Mouse (Mus musculus): ENCODE results near the gene Oaz1. TPM values are rescaled to one million over a fixed set of nuclear protein-coding genes. Genes with fewer than 3 reads are reported as not detected.
"Not testable (repeated sequence)": the region's sequence is repeated elsewhere in the genome, so short reads cannot be mapped to it uniquely, and the experiment has no call there.

The Oaz1 gene
- polyA plus RNA-seq, 1 experiment from 2014 or later, result 2,414 TPM

GRCm38 (mm10) chr10:80818599-80819281 is 7.7 kb upstream of the Oaz1 start:
- WGBS, result 60% methylated on average over 6 of the region's 6 CpGs
- no peaks in the 10 kb centered on the region for H3K9me3 ChIP-seq (replicated peaks)
- no peaks in the 10 kb centered on the region for H3K4me1 ChIP-seq
- no peaks in the 10 kb centered on the region for H3K36me3 ChIP-seq
- no peaks in the 10 kb centered on the region for H3K27me3 ChIP-seq (ENCODE audit: low read depth, poor library complexity, severe bottlenecking)
- H3K4me3 ChIP-seq, result no peak overlapping the region
- no peak for DNase-seq (ENCODE audit: low spot score)
- no peak overlapping the region for H3K27ac ChIP-seq

GRCm38 (mm10) chr10:80819406-80819805 is 7.0 kb upstream of the Oaz1 start:
- Histone ChIP-seq H3K27me3 (ENCODE audit: low read depth, poor library complexity, severe bottlenecking) (no peaks in the 10 kb centered on the region), H3K9me3 (replicated peaks) (no peaks in the 10 kb centered on the region), H3K4me3 (no peak overlapping the region), H3K36me3 (no peaks in the 10 kb centered on the region), H3K4me1 (no peaks in the 10 kb centered on the region), H3K27ac (no peak overlapping the region)
- no peak for DNase-seq (ENCODE audit: low spot score)
- 52% methylated on average over 3 of the region's 3 CpGs for WGBS

- H3K4me3 ChIP-seq, result no peak overlapping the region
- DNase-seq (ENCODE audit: low spot score), result no peak
- H3K9me3 ChIP-seq (replicated peaks), result no peaks in the 10 kb centered on the region
- whole genome bisulfite sequencing, result 41% methylated on average over 2 of the region's 2 CpGs
- no peak overlapping the region for H3K27ac ChIP-seq
- no peaks in the 10 kb centered on the region for H3K27me3 ChIP-seq (ENCODE audit: low read depth, poor library complexity, severe bottlenecking)
- H3K4me1 ChIP-seq, result no peaks in the 10 kb centered on the region; the same call in 1 of the 2 replicates
- H3K36me3 ChIP-seq, result no peaks in the 10 kb centered on the region
Observed at GRCm38 (mm10) chr10:80821991-80822390, 4.5 kb upstream of the Oaz1 start.

- WGBS, result 91% methylated on average over 5 of the region's 5 CpGs
- no peaks in the 10 kb centered on the region for H3K27me3 ChIP-seq (ENCODE audit: low read depth, poor library complexity, severe bottlenecking)
- H3K4me1 ChIP-seq, result peaks cover 2% of the 10 kb centered on the region
Observed at GRCm38 (mm10) chr10:80822528-80822927, 3.9 kb upstream of the Oaz1 start.

GRCm38 (mm10) chr10:80823316-80823715 is 3.1 kb upstream of the Oaz1 start:
- peaks cover 10% of the 10 kb centered on the region for H3K4me1 ChIP-seq
- no peak overlapping the region for H3K4me3 ChIP-seq
- no peaks in the 10 kb centered on the region for H3K9me3 ChIP-seq (replicated peaks)
- 90% methylated on average over 1 of the region's 1 CpGs for WGBS
- DNase-seq (ENCODE audit: low spot score), result no peak
- no peak overlapping the region for H3K27ac ChIP-seq
- H3K27me3 ChIP-seq (ENCODE audit: low read depth, poor library complexity, severe bottlenecking), result no peaks in the 10 kb centered on the region
- peaks cover 7% of the 10 kb centered on the region for H3K36me3 ChIP-seq

More at GRCm38 (mm10) chr10:80822528-80822927, 3.9 kb upstream of the Oaz1 start:
- H3K4me3 ChIP-seq, result no peak overlapping the region
- DNase-seq (ENCODE audit: low spot score), result no peak
- H3K36me3 ChIP-seq, result no peaks in the 10 kb centered on the region
- H3K27ac ChIP-seq, result no peak overlapping the region
- no peaks in the 10 kb centered on the region for H3K9me3 ChIP-seq (replicated peaks)

GRCm38 (mm10) chr10:80823847-80824643 is 2.4 kb upstream of the Oaz1 start:
- Histone ChIP-seq H3K4me1 (peaks cover 13% of the 10 kb centered on the region), H3K27me3 (ENCODE audit: low read depth, poor library complexity, severe bottlenecking) (no peaks in the 10 kb centered on the region), H3K27ac (no peak overlapping the region), H3K4me3 (no peak overlapping the region), H3K9me3 (replicated peaks) (no peaks in the 10 kb centered on the region), H3K36me3 (peaks cover 13% of the 10 kb centered on the region)
- no peak for DNase-seq (ENCODE audit: low spot score)
- WGBS, result 67% methylated on average over 8 of the region's 8 CpGs

DNA sequence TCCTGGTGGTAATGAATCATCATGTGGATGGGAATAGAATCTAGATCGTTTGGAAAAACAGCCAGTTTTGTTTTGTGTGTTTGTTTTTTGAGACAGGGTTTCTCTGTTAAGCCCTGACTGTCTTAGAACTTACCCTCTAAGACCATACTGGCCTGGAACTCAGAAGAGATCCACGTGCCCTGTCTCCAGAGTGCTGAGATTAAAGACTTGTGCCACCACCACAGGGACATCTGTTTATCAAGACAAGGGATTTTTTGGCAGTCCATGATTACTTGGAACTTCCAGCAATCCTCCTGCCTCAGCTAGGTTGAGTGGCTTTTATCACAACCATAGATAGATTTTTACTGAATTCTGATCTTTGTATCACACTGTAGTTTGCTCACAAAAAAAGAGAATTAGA is 1.6 kb upstream of the Oaz1 start:
- Histone ChIP-seq H3K4me1 (peaks cover 20% of the 10 kb centered on the region), H3K36me3 (peaks cover 21% of the 10 kb centered on the region)
- WGBS, result 78% methylated on average over 2 of the region's 2 CpGs

DNA sequence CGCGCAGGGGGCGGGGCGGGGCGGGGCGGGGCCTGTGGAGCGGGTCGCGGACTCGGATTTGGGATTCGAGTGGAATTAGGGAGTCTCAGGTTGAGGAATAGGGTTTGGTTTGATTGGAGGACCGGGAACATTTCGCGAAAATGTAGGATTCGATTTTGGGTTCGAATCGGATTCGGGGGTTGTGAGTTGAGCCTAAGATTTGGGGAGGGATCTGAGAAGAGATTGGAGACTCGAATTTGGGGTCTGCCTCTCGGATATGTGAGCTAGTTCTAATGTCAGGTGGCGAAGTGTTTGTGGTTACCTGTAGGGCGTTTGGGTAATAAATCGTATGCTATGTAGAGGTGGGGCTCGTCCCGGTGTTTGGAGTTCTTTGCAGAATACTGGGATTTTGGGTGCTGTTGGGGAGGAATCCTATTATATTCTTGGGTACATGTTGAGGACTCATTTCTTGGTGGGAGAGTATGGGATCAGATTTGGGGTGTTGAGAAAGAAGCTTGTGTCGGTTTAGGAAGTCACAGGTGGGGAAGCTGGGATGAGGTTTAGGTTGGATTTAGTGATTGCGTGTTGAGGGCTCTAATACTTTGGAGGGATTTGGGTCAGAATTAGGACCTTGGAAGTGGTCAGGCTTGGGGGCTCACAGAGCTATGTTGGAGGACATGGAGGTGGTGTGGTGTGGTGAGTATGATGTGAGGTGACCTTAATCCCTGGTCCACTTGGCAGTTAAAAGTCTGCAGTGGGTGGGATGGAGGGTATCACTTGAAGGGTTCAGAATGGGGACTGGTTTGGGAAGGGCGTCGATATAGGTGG is 810 bp downstream of the Oaz1 start:
- Histone ChIP-seq H3K9me3 (replicated peaks) (no peaks in the 10 kb centered on the region), H3K36me3 (peaks cover 31% of the 10 kb centered on the region), H3K27ac (peak overlapping the region; percentile 96), H3K27me3 (ENCODE audit: low read depth, poor library complexity, severe bottlenecking) (peaks cover 3% of the 10 kb centered on the region; the same call in 1 of the 2 replicates), H3K4me1 (peaks cover 41% of the 10 kb centered on the region), H3K4me3 (peak overlapping the region; percentile 94)
- no peak for DNase-seq (ENCODE audit: low spot score)
- WGBS, result 8% methylated on average over 29 of the region's 29 CpGs

More for the DNA sequence above, 1.6 kb upstream of the Oaz1 start:
- Histone ChIP-seq H3K4me3 (no peak overlapping the region), H3K27me3 (ENCODE audit: low read depth, poor library complexity, severe bottlenecking) (no peaks in the 10 kb centered on the region), H3K27ac (no peak overlapping the region), H3K9me3 (replicated peaks) (no peaks in the 10 kb centered on the region)
- DNase-seq (ENCODE audit: low spot score), result no peak

DNA sequence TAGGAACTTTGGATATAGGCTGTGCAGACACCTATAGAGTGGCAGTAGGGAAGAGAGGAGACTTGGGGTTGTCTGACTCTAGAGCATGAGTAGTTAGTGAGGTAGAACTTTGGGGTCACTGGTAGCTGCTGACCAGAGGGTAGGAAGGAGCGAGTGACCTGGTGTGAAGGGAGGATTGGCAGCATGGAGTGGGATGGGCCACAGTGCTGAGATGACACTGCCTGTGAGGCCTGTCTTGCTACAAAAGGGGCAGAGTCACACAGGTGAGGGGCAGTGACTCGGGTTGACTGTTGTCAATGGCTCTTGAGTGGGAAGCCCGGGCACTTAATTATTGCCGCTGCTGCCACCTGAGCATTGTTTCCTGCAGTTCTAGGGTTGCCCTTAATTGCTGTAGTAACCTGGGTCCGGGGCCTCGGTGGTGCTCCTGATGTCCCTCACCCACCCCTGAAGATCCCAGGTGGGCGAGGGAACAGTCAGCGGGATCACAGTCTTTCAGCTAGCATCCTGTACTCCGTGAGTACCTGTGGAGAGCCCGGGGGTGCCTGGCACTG is 1.5 kb downstream of the Oaz1 start:
- Histone ChIP-seq H3K27ac (no peak overlapping the region), H3K27me3 (ENCODE audit: low read depth, poor library complexity, severe bottlenecking) (peaks cover 10% of the 10 kb centered on the region), H3K36me3 (peaks cover 31% of the 10 kb centered on the region), H3K4me3 (peak overlapping the region; percentile 94), H3K9me3 (replicated peaks) (no peaks in the 10 kb centered on the region), H3K4me1 (peaks cover 41% of the 10 kb centered on the region)
- WGBS, result 87% methylated on average over 10 of the region's 10 CpGs
- no peak for DNase-seq (ENCODE audit: low spot score)

GRCm38 (mm10) chr10:80828587-80828986 is 2.1 kb downstream of the Oaz1 start:
- H3K9me3 ChIP-seq (replicated peaks); DNase-seq (ENCODE audit: low spot score); H3K27ac ChIP-seq: not testable (repeated sequence)
- Histone ChIP-seq H3K27me3 (ENCODE audit: low read depth, poor library complexity, severe bottlenecking) (peaks cover 16% of the 10 kb centered on the region), H3K4me1 (peaks cover 41% of the 10 kb centered on the region), H3K4me3 (peak overlapping the region; percentile 94; the same call in 1 of the 2 replicates), H3K36me3 (peaks cover 31% of the 10 kb centered on the region)
- 92% methylated on average over 9 of the region's 9 CpGs for WGBS

DNA sequence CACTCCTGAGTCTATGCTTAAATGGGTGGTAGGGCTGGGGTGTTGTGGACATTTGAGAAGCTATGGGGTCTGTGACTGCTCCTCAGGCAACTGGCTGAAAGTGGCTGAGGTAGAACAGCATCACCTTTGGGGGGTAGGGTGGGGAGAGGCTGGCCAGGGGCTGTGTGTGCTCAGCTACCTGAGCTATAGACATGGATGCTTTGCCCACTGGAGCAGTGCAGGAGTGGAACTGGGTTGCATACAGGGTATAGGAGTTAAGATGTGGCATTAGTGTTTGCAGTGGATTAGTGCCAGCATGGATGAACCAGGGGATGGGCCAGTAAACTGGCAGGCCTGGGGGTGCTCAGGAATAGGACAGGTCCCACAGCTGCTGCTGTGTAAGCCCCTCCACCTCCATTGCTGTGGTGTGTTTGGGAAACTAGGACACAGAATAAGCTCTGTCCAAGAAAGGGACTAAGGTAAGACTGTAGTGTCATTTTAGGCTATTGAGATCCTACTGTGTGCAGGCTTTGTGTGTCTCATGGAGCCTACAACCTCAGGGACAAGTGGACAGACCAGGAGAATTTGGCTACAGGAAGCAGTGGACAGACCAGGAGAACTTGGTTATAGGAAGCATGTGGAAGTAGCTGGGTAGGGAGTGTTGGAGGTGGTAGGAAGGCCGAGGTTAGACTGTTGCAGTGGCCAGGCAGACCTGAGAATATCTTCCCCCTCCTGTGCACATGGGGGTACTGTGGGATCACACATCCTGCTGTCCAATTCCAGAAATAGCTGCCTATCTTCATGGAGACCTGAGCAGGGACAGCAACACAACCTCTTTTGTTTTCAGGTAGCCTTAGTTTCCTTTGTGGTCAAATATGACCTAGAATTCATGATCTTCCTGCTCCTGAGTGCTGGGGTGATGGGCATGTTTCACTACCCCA is 3.2 kb downstream of the Oaz1 start:
- DNase-seq (ENCODE audit: low spot score), result no peak
- Histone ChIP-seq H3K27ac (no peak overlapping the region), H3K36me3 (peaks cover 31% of the 10 kb centered on the region), H3K27me3 (ENCODE audit: low read depth, poor library complexity, severe bottlenecking) (peaks cover 26% of the 10 kb centered on the region), H3K4me3 (no peak overlapping the region; the same call in 1 of the 2 replicates), H3K4me1 (peaks cover 45% of the 10 kb centered on the region), H3K9me3 (replicated peaks) (no peaks in the 10 kb centered on the region; the same call in 1 of the 2 replicates)
- WGBS, result 65% methylated on average over 1 of the region's 1 CpGs

Data from limb, embryonic 10.5 days (tissue).